Mouse (Mus musculus): ENCODE results near the gene Snrpf.

- TF ChIP-seq CTCF (IDR thresholded peaks at IDR 0.05; ENCODE audit: low read depth): no peak
- TF ChIP-seq EP300 (IDR thresholded peaks at IDR 0.05; ENCODE audit: low read depth): no peak
These were observed 50.7 kb downstream of the Snrpf start for GRCm38 (mm10) chr10:93538818-93539217.

All from heart, postnatal 0 days (tissue).